Mouse (Mus musculus): ENCODE measurements around the gene Efcab6.

Gene Efcab6

DNA sequence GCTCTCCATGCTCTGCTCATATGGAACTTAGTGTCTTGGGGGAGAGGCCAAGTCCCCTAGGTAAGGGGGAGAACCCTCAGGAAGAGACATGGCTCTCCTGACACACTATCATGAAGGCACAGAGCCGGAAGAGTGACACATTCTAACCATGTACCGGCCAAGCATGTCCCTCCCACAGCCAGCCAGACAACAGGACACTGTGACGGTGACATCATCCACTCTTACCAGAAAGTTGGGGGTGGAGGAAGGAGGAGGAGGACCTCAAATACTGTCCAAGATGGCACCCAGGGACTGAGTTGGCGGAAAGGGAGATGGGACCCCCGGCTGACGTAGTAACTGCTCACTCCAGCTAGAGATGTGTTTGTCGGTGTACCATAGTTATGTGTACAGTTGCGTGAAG, 181.4 kb downstream of the Efcab6 start:
- no peak for TF ChIP-seq GATA4 (IDR thresholded peaks at IDR 0.05; ENCODE audit: insufficient replicate concordance, low read length)

DNA sequence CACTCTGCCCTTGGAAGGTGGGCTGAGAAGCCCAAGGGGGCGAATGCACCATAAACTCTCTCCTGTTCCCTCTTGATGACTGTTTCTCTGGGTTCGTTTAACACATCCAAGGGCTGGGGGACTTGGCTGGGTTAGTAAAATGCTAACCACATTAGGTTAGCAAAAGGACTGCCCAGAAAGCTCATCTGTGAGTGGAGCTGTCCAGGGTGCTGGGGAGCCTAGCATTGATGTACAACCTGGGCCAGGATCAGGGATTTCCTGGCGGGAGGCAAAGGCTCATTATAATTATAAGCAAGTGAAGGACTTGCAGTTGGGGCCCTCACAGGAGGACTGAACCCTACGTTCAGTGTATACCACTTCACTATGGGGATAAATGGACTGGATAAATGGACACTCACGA, 185.3 kb downstream of the Efcab6 start:
- no peak for TF ChIP-seq GATA4 (IDR thresholded peaks at IDR 0.05; ENCODE audit: insufficient replicate concordance, low read length)

DNA sequence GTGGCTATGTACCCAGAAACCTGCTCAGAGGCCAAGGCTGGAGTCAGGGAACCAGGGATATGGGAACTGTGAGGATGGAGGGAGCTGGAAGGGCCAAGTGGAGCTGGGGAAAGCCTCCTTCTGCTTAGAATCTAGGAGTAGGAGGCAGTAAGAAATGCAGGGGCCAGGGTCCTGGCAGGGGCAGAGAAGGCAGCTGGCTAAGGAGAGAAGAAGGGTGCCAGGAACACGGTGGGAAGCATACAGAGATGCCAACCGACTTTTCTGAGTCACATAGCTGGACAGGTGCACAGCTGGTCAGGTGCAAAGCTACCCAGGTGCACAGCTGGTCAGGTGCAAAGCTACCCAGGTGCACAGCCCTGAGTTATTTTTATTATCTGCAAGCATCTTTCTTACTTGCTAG, 187.3 kb downstream of the Efcab6 start:
- no peak for TF ChIP-seq GATA4 (IDR thresholded peaks at IDR 0.05; ENCODE audit: insufficient replicate concordance, low read length)

DNA sequence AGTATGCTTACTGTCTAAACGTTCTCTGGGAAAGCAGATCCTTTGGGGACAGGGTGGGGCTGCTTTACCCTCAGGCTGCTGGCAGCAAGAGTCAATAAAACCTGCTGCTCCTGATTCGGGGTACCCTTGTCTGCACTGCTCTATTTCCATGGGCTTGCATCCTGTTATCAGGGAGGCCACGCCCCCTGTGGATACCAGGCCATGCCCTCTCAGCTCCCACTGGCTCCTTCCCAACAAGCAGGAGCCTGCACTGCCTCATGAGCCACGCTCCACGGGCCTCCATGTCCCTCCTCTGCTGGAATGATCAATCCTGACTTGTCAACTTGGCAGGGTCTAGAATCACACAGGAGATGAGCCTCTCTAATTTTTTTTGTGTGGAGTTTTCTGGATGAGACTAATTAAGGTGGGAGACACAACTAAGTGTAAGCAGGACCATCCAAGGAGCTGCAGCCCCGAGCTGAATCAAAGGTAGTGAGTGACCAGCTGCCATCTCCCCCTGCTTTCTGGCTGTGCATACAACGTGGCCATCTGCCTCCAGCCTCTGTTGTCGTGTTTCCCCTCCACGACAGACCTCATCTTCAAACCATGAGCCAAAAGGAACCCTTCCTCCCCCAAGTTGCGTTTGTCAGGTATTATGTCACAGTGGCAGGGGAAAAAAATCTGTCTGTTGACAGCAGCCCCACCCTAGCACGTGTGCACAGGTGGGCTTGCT, 187.9 kb downstream of the Efcab6 start:
- TF ChIP-seq GATA4 (IDR thresholded peaks at IDR 0.05; ENCODE audit: insufficient replicate concordance, low read length): no peak

DNA sequence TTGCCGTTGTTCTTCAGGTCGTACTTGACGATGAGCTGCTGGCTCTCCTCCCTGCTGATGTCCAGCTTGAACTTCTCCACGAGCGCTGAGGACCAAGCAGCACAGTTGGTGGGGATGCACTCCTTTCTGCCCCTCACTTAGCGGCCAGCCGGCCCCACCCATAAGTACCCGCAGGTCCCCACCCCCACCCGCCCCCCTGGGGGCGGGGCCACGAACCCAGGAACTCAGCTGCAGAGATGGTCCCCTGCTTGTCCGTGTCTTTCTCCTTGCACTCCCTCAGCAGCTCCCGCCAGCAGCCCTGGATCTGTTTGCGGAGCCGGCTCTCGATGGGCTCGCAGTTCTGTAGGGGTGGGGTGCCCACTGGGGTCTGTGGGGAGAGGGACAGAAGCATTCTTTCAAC, 194.2 kb downstream of the Efcab6 start:
- no peak for TF ChIP-seq GATA4 (IDR thresholded peaks at IDR 0.05; ENCODE audit: insufficient replicate concordance, low read length)

DNA sequence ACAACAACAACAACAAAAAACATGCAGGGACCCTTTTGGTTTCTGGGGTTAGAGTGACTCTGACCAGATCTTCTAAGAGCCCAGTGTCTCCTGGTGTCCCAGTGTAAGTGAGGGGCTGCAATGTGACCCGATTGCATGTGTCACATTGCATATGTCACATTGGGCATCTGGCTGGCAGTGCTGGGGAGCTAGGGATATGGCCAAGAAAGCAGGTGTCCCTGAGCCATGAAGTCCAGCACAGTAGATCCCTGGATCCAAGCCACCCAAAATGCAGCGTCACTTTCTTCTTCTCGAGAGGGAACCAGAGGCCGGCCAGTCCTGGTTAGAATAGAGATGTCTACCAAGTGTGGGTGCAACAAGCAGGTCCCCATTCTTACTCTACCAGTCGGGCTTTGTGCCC, 199.6 kb downstream of the Efcab6 start:
- no peak for TF ChIP-seq GATA4 (IDR thresholded peaks at IDR 0.05; ENCODE audit: insufficient replicate concordance, low read length)

DNA sequence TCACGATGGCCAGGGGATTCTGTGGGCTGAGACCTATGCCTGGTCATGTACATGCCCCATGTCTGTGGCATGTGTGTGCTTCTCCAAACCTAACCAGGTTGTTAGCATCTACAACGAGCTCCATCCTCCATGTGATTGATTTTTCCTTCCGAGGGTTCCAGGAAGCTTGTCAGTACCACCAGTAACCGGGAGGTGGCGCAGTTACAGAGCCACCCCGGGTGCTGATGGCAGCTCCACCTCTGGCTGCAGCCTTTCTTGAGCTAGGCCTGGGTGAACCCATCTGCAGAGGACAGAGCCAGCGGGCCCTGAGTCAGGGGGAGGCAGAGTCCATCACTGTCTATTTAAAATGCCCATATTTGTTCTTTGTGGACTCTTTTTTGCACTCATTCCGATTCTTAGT, 208.1 kb downstream of the Efcab6 start:
- TF ChIP-seq GATA4 (IDR thresholded peaks at IDR 0.05; ENCODE audit: insufficient replicate concordance, low read length): no peak

DNA sequence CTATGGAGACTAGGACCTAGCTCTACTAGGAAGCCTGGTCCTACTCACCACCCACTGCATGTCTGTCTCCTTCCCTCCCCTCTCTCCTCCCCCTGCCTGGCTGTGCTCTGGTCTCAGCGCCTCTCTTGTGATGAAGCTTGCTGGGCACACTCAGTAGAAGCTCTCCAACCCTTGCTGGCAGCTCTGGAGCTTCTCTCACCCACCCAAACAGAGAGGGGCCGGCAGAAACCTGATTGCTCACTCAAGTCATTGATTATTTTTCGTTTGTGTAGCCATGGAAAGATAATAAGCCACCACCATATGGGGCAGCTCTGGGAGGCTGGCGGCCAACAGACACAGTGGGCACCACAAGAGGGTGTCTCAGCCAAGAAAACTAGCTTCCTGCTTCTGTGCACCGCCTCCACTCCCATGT, 211.8 kb downstream of the Efcab6 start:
- TF ChIP-seq GATA4 (IDR thresholded peaks at IDR 0.05; ENCODE audit: insufficient replicate concordance, low read length): no peak

DNA sequence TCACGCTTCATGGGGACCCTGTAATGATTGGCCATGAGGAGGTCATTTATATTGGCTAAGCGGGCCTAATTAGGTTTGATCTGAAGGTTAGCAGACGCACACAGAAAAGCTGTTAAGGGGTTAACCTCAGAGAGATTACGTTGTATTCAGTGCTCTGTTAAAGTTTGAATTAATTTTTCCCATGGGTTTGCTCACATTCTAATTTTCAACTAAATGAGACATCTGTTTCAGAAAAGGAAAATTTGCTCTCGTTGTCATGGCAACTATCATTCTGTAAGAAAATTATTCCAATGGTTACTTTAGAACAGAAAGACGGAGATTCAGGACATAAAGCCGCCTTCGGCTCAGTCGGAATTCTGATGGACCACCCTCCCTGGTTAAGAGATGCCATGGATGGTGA, 217.0 kb downstream of the Efcab6 start:
- TF ChIP-seq GATA4 (IDR thresholded peaks at IDR 0.05; ENCODE audit: insufficient replicate concordance, low read length): no peak

DNA sequence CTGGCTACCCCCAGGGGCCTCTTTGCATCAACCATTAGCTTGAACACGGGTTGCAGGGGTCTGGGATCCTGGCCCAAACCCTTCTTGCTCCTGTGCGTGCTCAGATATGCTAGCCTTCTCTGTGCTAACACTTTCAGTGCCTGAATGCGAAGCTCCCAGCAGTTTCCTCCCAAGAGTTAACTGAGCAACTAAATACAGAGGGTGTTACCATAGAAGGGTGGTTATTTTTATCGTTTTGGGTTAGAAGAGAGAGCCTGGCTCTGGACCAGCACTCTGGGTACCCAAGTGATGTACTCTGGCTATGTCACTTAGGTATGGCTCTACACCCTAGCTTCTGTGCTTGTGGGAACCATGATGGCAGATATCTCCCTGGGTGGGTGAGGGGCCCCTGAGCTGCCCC, 217.7 kb downstream of the Efcab6 start:
- TF ChIP-seq GATA4 (IDR thresholded peaks at IDR 0.05; ENCODE audit: insufficient replicate concordance, low read length): no peak

DNA sequence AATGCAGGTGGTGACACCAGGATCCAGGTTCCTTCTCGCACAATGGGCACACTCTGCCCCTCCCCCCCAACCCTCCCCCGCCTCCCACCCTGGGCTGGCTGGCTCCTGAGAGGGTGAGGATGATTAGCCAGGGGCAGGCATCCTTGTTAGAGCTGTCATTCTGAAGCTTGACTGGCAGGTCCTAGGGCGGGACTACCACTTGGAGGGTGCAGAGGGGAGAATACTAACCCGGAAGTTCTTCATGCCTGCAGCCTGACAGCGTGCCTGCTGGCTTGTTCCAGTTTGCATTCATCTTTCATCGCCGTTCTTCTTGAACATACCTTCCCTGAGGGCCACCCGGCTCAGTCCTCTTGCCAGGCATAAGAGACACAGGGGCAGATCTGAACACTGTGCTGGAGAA, 218.6 kb downstream of the Efcab6 start:
- no peak for TF ChIP-seq GATA4 (IDR thresholded peaks at IDR 0.05; ENCODE audit: insufficient replicate concordance, low read length)

DNA sequence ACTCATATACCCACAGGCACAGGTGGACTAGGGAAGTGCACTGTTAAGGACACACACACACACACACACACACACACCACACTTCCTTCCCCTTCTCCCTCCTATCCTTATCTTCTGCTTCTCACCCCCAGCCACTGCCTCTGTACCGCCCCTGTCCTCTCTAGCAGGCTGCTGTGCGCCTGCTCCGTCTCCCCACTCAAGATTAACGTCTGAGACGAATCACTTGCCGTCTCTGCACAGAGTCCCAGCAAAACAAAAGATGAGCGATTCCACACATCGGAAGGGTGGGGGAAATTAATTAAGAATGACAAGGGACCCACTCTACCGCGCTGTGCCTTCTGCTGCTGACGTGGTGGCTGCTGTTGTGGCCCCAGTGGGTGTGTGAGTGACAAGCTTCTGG, 219.4 kb downstream of the Efcab6 start:
- TF ChIP-seq GATA4 (IDR thresholded peaks at IDR 0.05; ENCODE audit: insufficient replicate concordance, low read length): no peak

DNA sequence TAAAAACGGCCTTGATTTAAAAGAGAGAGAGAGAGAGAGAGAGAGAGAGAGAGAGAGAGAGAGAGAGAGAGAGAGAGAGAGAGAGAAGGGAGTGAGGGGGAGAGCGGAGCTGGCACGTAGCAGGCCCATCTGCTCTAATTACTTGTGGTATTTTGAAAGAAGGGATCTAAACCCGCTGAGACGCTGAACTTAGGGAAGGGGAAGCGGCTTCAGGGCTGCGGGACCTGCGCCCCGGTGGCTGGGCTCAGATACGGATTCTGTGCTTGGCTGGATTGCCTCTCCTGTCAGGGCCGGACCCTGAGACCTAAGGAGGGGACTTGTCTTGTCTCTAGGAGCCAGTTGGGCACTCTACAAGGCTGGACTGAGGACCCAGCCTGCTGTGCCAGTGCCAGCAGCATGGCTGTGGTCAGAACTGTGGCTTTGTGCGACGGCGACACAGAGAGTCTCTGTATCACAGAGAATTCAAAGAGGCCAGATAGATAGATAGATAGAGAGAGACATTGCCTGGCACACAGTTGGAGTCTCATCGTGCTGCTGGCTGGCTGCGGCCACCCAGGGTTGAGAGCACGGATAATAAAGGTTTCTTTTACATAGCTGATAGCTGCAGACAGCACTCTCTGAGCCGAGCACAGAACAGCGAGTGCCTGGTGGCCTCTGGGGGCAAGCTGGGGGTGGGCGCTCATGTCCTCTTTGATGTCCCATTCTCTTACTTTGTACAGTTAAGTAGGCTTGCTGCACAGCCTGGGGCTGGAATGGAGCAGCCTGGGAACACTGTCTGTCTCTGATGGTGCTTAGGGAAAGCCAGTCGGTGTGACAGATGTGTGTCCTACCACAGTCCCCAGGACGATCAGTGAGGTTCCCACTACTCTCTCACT, 222.0 kb downstream of the Efcab6 start:
- TF ChIP-seq GATA4 (IDR thresholded peaks at IDR 0.05; ENCODE audit: insufficient replicate concordance, low read length): no peak

DNA sequence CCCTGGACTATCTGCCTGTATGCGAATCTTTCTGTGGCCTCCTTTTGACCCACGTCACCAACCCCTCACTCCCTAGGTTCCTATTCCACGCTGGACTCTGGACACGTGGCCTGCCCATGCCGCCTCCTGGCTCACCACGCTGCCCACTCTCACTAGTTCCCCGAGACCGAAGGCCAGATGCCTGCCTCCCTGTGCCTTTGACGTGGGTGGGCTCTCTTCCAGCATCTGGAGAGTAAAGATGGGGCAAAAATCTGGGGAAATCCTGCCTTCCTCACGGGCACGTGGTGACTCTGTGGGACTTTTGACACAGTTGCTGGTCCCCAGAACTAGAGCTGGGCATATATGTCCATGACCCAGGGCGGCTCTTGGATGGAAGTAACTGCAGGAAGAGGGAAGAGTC, 222.8 kb downstream of the Efcab6 start:
- TF ChIP-seq GATA4 (IDR thresholded peaks at IDR 0.05; ENCODE audit: insufficient replicate concordance, low read length): no peak

DNA sequence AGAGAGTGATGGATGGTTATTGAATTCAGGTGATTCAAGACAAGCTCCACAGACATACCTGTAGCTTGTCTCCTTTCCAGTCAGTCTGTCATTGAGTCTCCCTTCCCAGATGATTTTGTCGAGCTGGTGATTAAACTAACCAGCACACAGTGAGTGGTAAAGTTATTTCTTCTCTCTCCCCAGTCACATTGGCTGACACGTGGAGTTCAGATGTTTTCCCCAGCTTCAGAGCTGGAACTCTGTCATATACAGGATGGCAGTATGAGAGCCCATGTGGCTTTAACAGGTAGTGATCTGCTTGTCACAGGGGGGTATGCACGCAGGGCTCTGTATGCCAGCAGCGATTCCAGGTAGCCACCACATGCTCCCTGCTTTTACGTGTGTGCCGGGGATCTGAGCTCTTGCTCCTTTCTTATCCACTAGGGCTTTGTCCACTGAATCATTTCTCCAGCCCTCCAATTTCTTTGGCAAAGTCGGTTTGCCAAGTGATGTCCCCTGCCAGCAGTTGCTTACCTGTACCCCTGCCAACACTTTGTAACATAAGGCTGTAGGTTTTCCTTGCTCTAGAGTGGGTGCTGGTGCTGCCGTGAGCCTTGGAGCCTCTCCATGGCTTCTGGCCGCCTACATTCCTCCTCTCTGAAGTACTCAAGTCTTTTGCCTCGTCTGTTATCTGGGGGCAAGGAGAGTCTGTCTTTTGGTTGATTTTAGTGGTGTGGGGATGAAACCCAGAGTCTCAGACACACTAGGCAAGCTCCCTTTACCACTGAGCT, 224.0 kb downstream of the Efcab6 start:
- no peak for TF ChIP-seq GATA4 (IDR thresholded peaks at IDR 0.05; ENCODE audit: insufficient replicate concordance, low read length)

DNA sequence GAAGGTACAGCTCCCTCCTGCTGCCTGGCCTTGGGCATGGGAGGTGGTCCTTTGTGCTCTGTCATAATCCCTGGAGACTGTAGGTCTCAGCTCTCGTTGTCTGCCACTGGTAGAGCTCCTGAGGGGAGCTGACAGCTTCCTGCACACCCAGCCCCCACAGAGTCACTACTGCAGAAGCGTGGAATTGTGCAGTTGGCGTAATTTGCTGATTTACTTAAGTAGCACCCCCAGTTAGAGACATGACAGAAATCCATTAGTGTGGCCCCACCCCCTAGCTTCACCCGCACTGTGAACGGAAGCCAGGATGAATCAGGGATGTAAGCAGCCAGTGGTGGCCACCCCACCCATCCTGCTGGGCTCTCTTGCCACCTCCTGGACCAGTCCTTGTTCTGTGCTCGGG, 232.9 kb downstream of the Efcab6 start:
- no peak for TF ChIP-seq GATA4 (IDR thresholded peaks at IDR 0.05; ENCODE audit: insufficient replicate concordance, low read length)
